Mouse (Mus musculus): ENCODE measurements at regions not wholly inside any gene's neighbourhood (a gene's known extent, or its start where the extent isn't known, plus 50 kb on each side); places are given as distances from the start of the nearest gene placed in this dataset.

GRCm38 (mm10) chr1:60833668-60834067 is 53.1 kb upstream of the Ctla4 start:
- no peak for TF ChIP-seq POLR2A (IDR thresholded peaks at IDR 0.05; ENCODE audit: control insufficient read depth, low read depth, low read length)
- TF ChIP-seq CTCF (IDR thresholded peaks at IDR 0.05; ENCODE audit: control insufficient read depth, insufficient read depth, insufficient replicate concordance, low read depth, low read length) = no peak

More at GRCm38 (mm10) chr1:60833668-60834067, 53.1 kb upstream of the Ctla4 start:
- Histone ChIP-seq H3K4me1 (ENCODE audit: control insufficient read depth, insufficient read depth, low read length) (no peaks in the 10 kb centered on the region), H3K27me3 (ENCODE audit: control insufficient read depth, insufficient read depth, low read length) (no peaks in the 10 kb centered on the region), H3K27ac (ENCODE audit: control insufficient read depth, insufficient read depth, low read depth, low read length) (no peak overlapping the region), H3K4me3 (ENCODE audit: control insufficient read depth, low read depth, low read length) (no peak overlapping the region), H3K36me3 (ENCODE audit: control insufficient read depth, insufficient read depth, low read length) (no peaks in the 10 kb centered on the region)
